In genomic region chr2:160131797-160132196, GRCm38 (mm10) we compare ENCODE assay signal across 29 mouse cellular contexts.
DNase-seq lines count a peak whose midpoint lies in the region; ATAC-seq and TF ChIP-seq lines count a peak whose summit lies in the region.
"Had no signal": no experiment of that assay in that cellular context is flagged by ENCODE, and none has a peak within 500 bp of the region (broad histone marks: within the 10 kb centered on the region; RNA-seq: fewer than 3 reads in every experiment).

No protein-coding gene starts in this region.

- no peaks in the 10 kb centered on the region for H3K9me3 ChIP-seq in intestine, embryonic 15.5 days
- no peaks in the 10 kb centered on the region for H3K9me3 ChIP-seq in intestine, postnatal 0 days (ENCODE audit: control insufficient read depth)
- H3K9me3 ChIP-seq: embryonic facial prominence, embryonic 10.5 days; embryonic facial prominence, embryonic 15.5 days; hindbrain, embryonic 12.5 days; liver, embryonic 12.5 days; midbrain, embryonic 15.5 days; neural tube, embryonic 12.5 days; stomach, embryonic 15.5 days had no signal

- no peak overlapping the region for H3K27ac ChIP-seq in intestine, embryonic 15.5 days
- no peak overlapping the region for H3K27ac ChIP-seq in intestine, postnatal 0 days (ENCODE audit: low read depth, low read length)
- H3K27ac ChIP-seq: embryonic facial prominence, embryonic 10.5 days; embryonic facial prominence, embryonic 15.5 days; hindbrain, embryonic 12.5 days; hindbrain, postnatal 0 days; layer of hippocampus, adult 2 months; liver, embryonic 12.5 days; midbrain, embryonic 15.5 days; neural tube, embryonic 12.5 days; stomach, embryonic 15.5 days had no signal

- no peak overlapping the region for H3K4me2 ChIP-seq in intestine, embryonic 15.5 days (replicated peaks)
- no peak overlapping the region for H3K4me2 ChIP-seq in intestine, postnatal 0 days (replicated peaks; ENCODE audit: low read depth)
- H3K4me2 ChIP-seq: embryonic facial prominence, embryonic 15.5 days; hindbrain, embryonic 12.5 days; liver, embryonic 12.5 days; midbrain, embryonic 15.5 days; neural tube, embryonic 12.5 days; stomach, embryonic 15.5 days had no signal

- no peaks in the 10 kb centered on the region for H3K27me3 ChIP-seq in intestine, embryonic 15.5 days (replicated peaks)
- no peaks in the 10 kb centered on the region for H3K27me3 ChIP-seq in intestine, postnatal 0 days (replicated peaks; ENCODE audit: control insufficient read depth, insufficient read depth, low read length)
- H3K27me3 ChIP-seq: CH12.LX; embryonic facial prominence, embryonic 15.5 days; hindbrain, embryonic 12.5 days; liver, embryonic 12.5 days; midbrain, embryonic 15.5 days; neural tube, embryonic 12.5 days; stomach, embryonic 15.5 days had no signal

- ATAC-seq in intestine, embryonic 15.5 days, result peak; percentile 73
- ATAC-seq in intestine, postnatal 0 days, result no peak
- ATAC-seq: hindbrain, postnatal 0 days; liver, embryonic 12.5 days; liver, postnatal 0 days; midbrain, embryonic 15.5 days had no signal

- peak; percentile 36 for DNase-seq in brain, embryonic 14.5 days (ENCODE audit: low read depth)
- peak; percentile 12 for DNase-seq in embryo, embryonic 10.5 days (ENCODE audit: low spot score)
- DNase-seq in retina, postnatal 1 day, result peak; percentile 43
- DNase-seq in ovary, postnatal 14 days (ENCODE audit: low spot score), result no peak
- DNase-seq: adrenal gland, adult 8-10 months; B cell, adult 2 months; cerebellum, adult 9-10 months; cerebellum, postnatal 36 days; gastrocnemius, postnatal 10 days; heart, postnatal 14 days; kidney, adult 11 months; kidney, postnatal 36 days; left cerebral cortex, postnatal 4 days; liver, postnatal 0 days; lung, postnatal 36 days; right cerebral cortex, postnatal 14 days had no signal

- no peak overlapping the region for H3K9ac ChIP-seq in intestine, embryonic 15.5 days
- H3K9ac ChIP-seq in intestine, postnatal 0 days (ENCODE audit: low read depth, low read length), result no peak overlapping the region
- H3K9ac ChIP-seq: embryonic facial prominence, embryonic 15.5 days; hindbrain, embryonic 12.5 days; liver, embryonic 12.5 days; liver, postnatal 0 days; midbrain, embryonic 15.5 days; neural tube, embryonic 12.5 days; stomach, embryonic 15.5 days had no signal

- no peak for TF ChIP-seq POLR2A in brain, embryonic 14.5 days (IDR thresholded peaks at IDR 0.05; ENCODE audit: borderline replicate concordance, extremely low read depth, insufficient read depth, insufficient read length, poor library complexity, severe bottlenecking)

- no peak for TF ChIP-seq CTCF in intestine, postnatal 0 days (IDR thresholded peaks at IDR 0.05; ENCODE audit: low read depth)
- no peak for TF ChIP-seq CTCF in brain, embryonic 14.5 days (IDR thresholded peaks at IDR 0.05; ENCODE audit: borderline replicate concordance, extremely low read depth, insufficient read depth, insufficient read length)

- H3K4me1 ChIP-seq in intestine, embryonic 15.5 days (replicated peaks), result no peaks in the 10 kb centered on the region
- no peaks in the 10 kb centered on the region for H3K4me1 ChIP-seq in intestine, postnatal 0 days (replicated peaks; ENCODE audit: control insufficient read depth, insufficient read depth, low read length)
- H3K4me1 ChIP-seq: embryonic facial prominence, embryonic 10.5 days; embryonic facial prominence, embryonic 15.5 days; hindbrain, embryonic 12.5 days; liver, embryonic 12.5 days; midbrain, embryonic 15.5 days; neural tube, embryonic 12.5 days; stomach, embryonic 15.5 days had no signal

- no peak overlapping the region for H3K4me3 ChIP-seq in intestine, embryonic 15.5 days (replicated peaks)
- H3K4me3 ChIP-seq in intestine, postnatal 0 days (ENCODE audit: low read depth, low read length), result no peak overlapping the region
- H3K4me3 ChIP-seq: embryonic facial prominence, embryonic 10.5 days; embryonic facial prominence, embryonic 15.5 days; hindbrain, embryonic 12.5 days; layer of hippocampus, adult 2 months; liver, embryonic 12.5 days; midbrain, embryonic 15.5 days; myocyte; neural tube, embryonic 12.5 days; stomach, embryonic 15.5 days had no signal

- 39% methylated on average over 2 of the region's 2 CpGs for WGBS in intestine, embryonic 15.5 days
- WGBS in intestine, postnatal 0 days, result 25% methylated on average over 2 of the region's 2 CpGs

- no peaks in the 10 kb centered on the region for H3K36me3 ChIP-seq in intestine, embryonic 15.5 days
- no peaks in the 10 kb centered on the region for H3K36me3 ChIP-seq in intestine, postnatal 0 days (ENCODE audit: control insufficient read depth, insufficient read depth)
- H3K36me3 ChIP-seq: embryonic facial prominence, embryonic 10.5 days; embryonic facial prominence, embryonic 15.5 days; hindbrain, embryonic 12.5 days; liver, embryonic 12.5 days; midbrain, embryonic 15.5 days; neural tube, embryonic 12.5 days; stomach, embryonic 15.5 days had no signal
